Mouse (Mus musculus) myocyte (in vitro differentiated cells): Measurements from ENCODE around the gene Mical1.

ENCODE experiments used
- CEBPB ChIP-seq: IDR thresholded peaks from 2 replicates; pipeline ENCODE4 v1.6.1; 2011; ENCODE audit warnings: mild to moderate bottlenecking, moderate library complexity; ENCODE audit not compliant: poor library complexity, insufficient read depth, severe bottlenecking
- E2F4 ChIP-seq: IDR thresholded peaks from one replicate; pipeline ENCODE4 v1.6.1; 2011; ENCODE audit warnings: mild to moderate bottlenecking, control low read depth, moderate library complexity; ENCODE audit not compliant: insufficient read depth
- MAX ChIP-seq: IDR thresholded peaks from one replicate; pipeline ENCODE4 v1.6.1; 2011; ENCODE audit warnings: low read depth, mild to moderate bottlenecking, control low read depth
- MYOD1 ChIP-seq, 3 experiments: IDR thresholded peaks; one replicate each; pipeline ENCODE4 v1.6.1; 2011; ENCODE audit warnings: control low read depth in 2 of 3, low read depth in 2 of 3, mild to moderate bottlenecking in 2 of 3, moderate library complexity in 1 of 3; ENCODE audit not compliant: insufficient read length in 2 of 3, control insufficient read depth in 1 of 3
- MYOG ChIP-seq, 3 experiments: IDR thresholded peaks; one replicate each; pipeline ENCODE4 v1.6.1; 2011; ENCODE audit warnings: control low read depth in 2 of 3, low read depth in 2 of 3, mild to moderate bottlenecking in 2 of 3; ENCODE audit not compliant: insufficient read length in 2 of 3, control insufficient read depth in 1 of 3, insufficient read depth in 1 of 3
- POLR2A ChIP-seq: IDR thresholded peaks from one replicate; pipeline ENCODE4 v1.6.1; 2011; ENCODE audit warnings: low read depth, mild to moderate bottlenecking, control low read depth, moderate library complexity; ENCODE audit not compliant: insufficient read length
- POLR2AphosphoS2 ChIP-seq: IDR thresholded peaks from one replicate; pipeline ENCODE4 v1.6.1; 2011; ENCODE audit warnings: low read depth, control low read depth; ENCODE audit not compliant: insufficient read length
- REST ChIP-seq: IDR thresholded peaks from one replicate; pipeline ENCODE4 v1.6.1; 2011; ENCODE audit warnings: mild to moderate bottlenecking, control low read depth, moderate library complexity; ENCODE audit not compliant: insufficient read depth, insufficient read length
- TCF12 ChIP-seq: IDR thresholded peaks from one replicate; pipeline ENCODE4 v1.6.1; 2011; ENCODE audit warnings: mild to moderate bottlenecking, control low read depth; ENCODE audit not compliant: poor library complexity, insufficient read depth, severe bottlenecking
- TCF3 ChIP-seq: IDR thresholded peaks from one replicate; pipeline ENCODE4 v1.6.1; 2011; ENCODE audit warnings: low read depth, control low read depth; ENCODE audit not compliant: insufficient read length
- USF1 ChIP-seq: IDR thresholded peaks from one replicate; pipeline ENCODE4 v1.6.1; 2011; ENCODE audit warnings: low read depth, mild to moderate bottlenecking, control low read depth, moderate library complexity

GRCm38 (mm10) chr10:41518981-41519618, 43.0 kb downstream of the Mical1 start, which contains the start of gene Cd164:
- TF ChIP-seq POLR2A (peak; percentile 90), MAX (no peak), E2F4 (no peak), USF1 (peak; percentile 89), TCF12 (no peak), MYOG (IDR thresholded peaks at IDR 0.05; ENCODE audit: control insufficient read depth in 1 of 3, insufficient read depth in 1 of 3, insufficient read length in 2 of 3, low read depth in 2 of 3) (peak in 2 of 3 experiments; percentile 43 to 50), POLR2AphosphoS2 (peak; percentile 99), MYOD1 (IDR thresholded peaks at IDR 0.05; ENCODE audit: control insufficient read depth in 1 of 3, insufficient read length in 2 of 3, low read depth in 2 of 3) (peak in 2 of 3 experiments; percentile 59 to 79), TCF3 (peak; percentile 10), REST (peak; percentile 5), CEBPB (no peak)
